Mouse (Mus musculus): ENCODE measurements at regions not wholly inside any gene's neighbourhood (a gene's known extent, or its start where the extent isn't known, plus 50 kb on each side); places are given as distances from the start of the nearest gene placed in this dataset.

- no peak for TF ChIP-seq CTCF (IDR thresholded peaks at IDR 0.05; ENCODE audit: insufficient read depth, low read depth, low read length)
- no peak for TF ChIP-seq POLR2A (IDR thresholded peaks at IDR 0.05; ENCODE audit: insufficient read depth, low read depth, low read length)
Observed at GRCm38 (mm10) chr5:100217178-100218035, 57.8 kb upstream of the Tmem150c start.

All from olfactory bulb, adult 2 months (tissue).